Mouse (Mus musculus): ENCODE measurements around the gene Eno2.

DNA sequence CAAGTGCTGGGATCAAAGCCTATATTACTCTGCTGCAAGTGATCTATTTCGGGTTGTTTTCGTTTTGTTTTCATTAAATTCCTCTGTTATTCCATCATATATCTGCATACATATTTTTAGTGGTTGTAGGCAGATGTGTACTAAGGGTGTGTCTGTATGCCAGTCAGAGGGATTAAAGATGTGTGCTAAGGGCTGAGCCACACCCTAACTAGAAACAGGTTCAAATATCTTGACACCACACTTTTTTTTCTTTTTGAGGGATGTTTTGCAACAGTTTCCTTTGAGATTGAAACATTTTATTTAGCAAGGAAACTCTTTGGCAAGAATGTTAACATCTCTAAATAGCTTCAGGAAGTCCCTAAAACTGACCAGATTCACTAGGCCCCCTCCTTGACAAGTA lies 26.7 kb upstream of the Eno2 start:
- TF ChIP-seq EP300 (optimal IDR thresholded peaks at IDR 0.05) (peak; percentile 72), CTCF (IDR thresholded peaks at IDR 0.05; ENCODE audit: low read depth) (no peak)

Data from stomach, postnatal 0 days (tissue).